Mouse (Mus musculus) hindbrain, embryonic 11.5 days (tissue): ENCODE measurements around the gene Rps3a1. TPM values are rescaled to one million over a fixed set of nuclear protein-coding genes. Genes with fewer than 3 reads are reported as not detected.

Experiments
- ATAC-seq: fragments of 200-750 bp; cut with Nextera tagmentation; 2 replicates; pipeline ENCODE4 v1.8.0; 2017; ENCODE audit warnings: mild to moderate bottlenecking, moderate TSS enrichment, moderate library complexity; ENCODE audit not compliant: low FRiP score
- DNase-seq: peaks from one replicate; pipeline ENCODE4 v3.0.0-alpha.2; 2015; ENCODE audit warnings: low spot score
- H3K27ac ChIP-seq: fragments of 300-500 bp; sonication (generic); 2 replicates; pipeline ENCODE4 v1.5.1; 2014; ENCODE audit warnings: mild to moderate bottlenecking, low read depth, low read length
- H3K27me3 ChIP-seq: fragments of 300-500 bp; sonication (generic); 2 replicates; pipeline ENCODE4 v1.6.1; 2014; ENCODE audit warnings: mild to moderate bottlenecking, low read length, moderate library complexity, mixed read lengths; ENCODE audit not compliant: control insufficient read depth, insufficient read depth
- H3K36me3 ChIP-seq: fragments of 300-500 bp; sonication (generic); 2 replicates; pipeline ENCODE4 v1.6.1; 2014; ENCODE audit warnings: mild to moderate bottlenecking, low read length, moderate library complexity, mixed read lengths; ENCODE audit not compliant: control insufficient read depth, insufficient read depth
- H3K4me1 ChIP-seq: fragments of 300-500 bp; sonication (generic); replicated peaks from 2 replicates; pipeline ENCODE4 v1.6.1; 2014; ENCODE audit warnings: low read length, mixed read lengths; ENCODE audit not compliant: control insufficient read depth, insufficient read depth
- H3K4me2 ChIP-seq: fragments of 300-500 bp; sonication (generic); replicated peaks from 2 replicates; pipeline ENCODE4 v1.6.1; 2014; ENCODE audit warnings: mild to moderate bottlenecking, low read depth, low read length
- H3K4me3 ChIP-seq: fragments of 300-500 bp; sonication (generic); 2 replicates; pipeline ENCODE4 v1.5.1; 2014; ENCODE audit warnings: low read depth, low read length
- H3K9ac ChIP-seq: fragments of 300-500 bp; sonication (generic); 2 replicates; pipeline ENCODE4 v1.6.1; 2014; ENCODE audit warnings: low read depth, low read length
- H3K9me3 ChIP-seq: fragments of 300-500 bp; sonication (generic); 2 replicates; pipeline ENCODE4 v1.6.1; 2016; ENCODE audit warnings: low read length; ENCODE audit not compliant: control insufficient read depth
- WGBS: fragments of 180-500 bp; shearing (Covaris S2); extraction: QIAGEN DNeasy Blood & Tissue Kit; methylation state at CpG from one replicate; pipeline ENCODE4 v1.1.7; 2014; 5-methylcytosine and 5-hydroxymethylcytosine counted together
- polyA plus RNA-seq: library from polyadenylated mRNA; unstranded; fragments of >200 nt; fragmentation: Nextera tagmentation; extraction: Ambion mirVana; gene quantifications from 2 replicates; pipeline ENCODE4 v1.2.1, GENCODE M21; 2014

Gene Rps3a1
- polyA plus RNA-seq, 1 experiment from 2014 or later = 1,117 TPM

DNA sequence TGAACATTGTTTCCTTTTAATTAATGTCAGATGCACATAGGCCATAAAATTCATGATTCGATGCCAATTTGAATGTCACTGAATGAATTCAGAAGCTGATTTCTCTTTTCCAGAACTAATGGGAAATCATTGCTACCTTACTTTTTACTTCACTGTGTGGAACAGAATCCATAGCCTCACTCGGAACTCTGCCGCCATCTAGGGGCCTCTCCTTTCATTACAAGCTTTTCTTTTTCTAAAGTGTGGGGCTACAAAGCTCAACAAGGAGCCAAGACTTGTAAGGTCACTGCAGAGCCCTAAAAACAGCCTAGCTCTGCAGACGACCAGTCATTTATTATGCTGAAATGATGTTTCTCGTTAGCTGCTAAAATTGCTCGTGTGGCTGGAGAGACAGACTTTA, 12.7 kb downstream of the Rps3a1 start:
- Histone ChIP-seq H3K4me1 (no peaks in the 10 kb centered on the region), H3K9ac (no peak overlapping the region), H3K4me2 (no peak overlapping the region), H3K27ac (no peak overlapping the region), H3K27me3 (no peaks in the 10 kb centered on the region), H3K9me3 (no peaks in the 10 kb centered on the region), H3K36me3 (no peaks in the 10 kb centered on the region), H3K4me3 (no peak overlapping the region)
- DNase-seq (peak; percentile 85), ATAC-seq (no peak)
- WGBS = 14% methylated on average over 6 of the region's 6 CpGs

DNA sequence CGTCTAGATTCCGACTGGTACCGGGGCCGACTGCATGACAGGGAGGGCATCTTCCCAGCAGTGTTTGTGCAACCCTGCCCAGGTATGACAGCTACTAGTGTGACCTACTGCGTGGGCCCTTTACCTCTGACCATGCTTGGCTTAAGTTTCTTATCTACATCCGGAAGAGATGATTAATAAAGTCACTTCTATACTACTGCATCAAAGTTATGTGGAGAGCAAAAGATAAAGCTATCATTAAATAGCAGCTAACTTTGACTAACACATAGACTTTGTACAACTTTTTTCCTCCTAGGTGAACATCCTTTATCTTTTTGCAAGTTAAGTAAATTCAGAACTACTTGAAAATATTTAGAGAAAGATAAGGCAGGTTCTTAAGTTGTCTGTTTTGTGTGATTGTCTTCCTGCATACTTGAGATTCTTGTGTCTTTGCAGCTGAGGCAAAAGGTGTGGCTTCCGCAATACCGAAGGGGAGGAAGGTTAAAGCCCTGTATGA, 19.2 kb downstream of the Rps3a1 start:
- H3K4me1 ChIP-seq = no peaks in the 10 kb centered on the region
- DNase-seq = no peak
- H3K27ac ChIP-seq = no peak overlapping the region
- no peak overlapping the region for H3K9ac ChIP-seq
- H3K4me2 ChIP-seq = no peak overlapping the region
- no peaks in the 10 kb centered on the region for H3K9me3 ChIP-seq
- H3K36me3 ChIP-seq = no peaks in the 10 kb centered on the region
- H3K27me3 ChIP-seq = no peaks in the 10 kb centered on the region
- ATAC-seq = no peak
- H3K4me3 ChIP-seq = no peak overlapping the region
- WGBS = 95% methylated on average over 8 of the region's 8 CpGs

DNA sequence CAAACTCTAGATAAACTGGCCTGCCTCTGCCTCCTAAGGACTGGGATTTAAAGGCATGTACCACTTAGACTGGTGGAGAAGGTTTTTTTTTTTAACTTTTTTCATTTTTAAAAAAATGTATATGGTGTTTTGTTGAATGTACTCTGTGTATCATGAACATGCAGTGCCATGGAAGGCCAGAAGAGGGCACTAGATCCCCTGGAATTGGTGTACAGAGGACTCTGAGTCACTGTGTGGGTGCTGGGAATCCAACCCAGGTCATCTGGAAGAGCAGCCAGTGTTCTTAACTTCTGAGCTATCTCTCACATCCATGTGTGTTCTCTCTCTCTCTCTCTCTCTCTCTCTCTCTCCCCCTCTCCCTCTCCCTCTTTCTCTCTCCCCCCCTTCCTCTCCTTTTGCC, 20.3 kb downstream of the Rps3a1 start:
- Histone ChIP-seq H3K4me2 (no peak overlapping the region), H3K4me1 (no peaks in the 10 kb centered on the region), H3K27me3 (no peaks in the 10 kb centered on the region), H3K4me3 (no peak overlapping the region), H3K9me3 (no peaks in the 10 kb centered on the region), H3K36me3 (no peaks in the 10 kb centered on the region), H3K9ac (no peak overlapping the region), H3K27ac (no peak overlapping the region)
- ATAC-seq (no peak), DNase-seq (no peak)

DNA sequence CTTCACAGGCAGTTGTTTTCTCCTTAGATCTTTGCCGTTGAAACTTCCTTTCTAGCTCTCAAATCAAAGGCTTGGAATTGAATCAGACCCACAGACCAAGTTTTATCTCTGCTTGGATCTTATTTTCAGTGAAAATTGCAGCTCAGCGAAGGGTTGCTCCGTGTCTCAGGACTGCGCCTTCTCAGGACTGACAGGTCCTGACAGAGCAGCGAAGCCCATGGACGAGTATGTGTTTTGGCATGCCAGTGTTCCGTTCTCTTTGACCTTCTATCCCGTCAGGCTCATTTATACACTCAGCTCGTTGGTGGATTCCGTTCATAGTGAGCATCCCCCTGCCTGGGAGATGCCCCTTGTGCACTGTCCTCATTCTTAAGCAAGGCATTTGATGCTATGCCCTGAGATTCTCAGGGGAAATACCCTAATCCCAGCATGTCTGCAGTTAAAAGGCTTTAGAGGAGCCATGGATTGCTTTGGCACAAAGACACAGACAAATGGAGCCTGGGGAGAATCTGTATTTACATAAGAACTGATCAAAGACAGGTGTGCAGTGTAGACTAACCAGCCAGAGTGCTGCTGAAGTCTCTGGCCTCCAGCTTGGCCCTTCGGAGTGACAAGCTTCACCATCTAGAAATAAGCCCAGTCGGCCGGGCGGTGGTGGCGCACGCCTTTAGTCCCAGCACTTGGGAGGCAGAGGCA, 23.1 kb downstream of the Rps3a1 start:
- Histone ChIP-seq H3K4me3 (no peak overlapping the region), H3K27me3 (no peaks in the 10 kb centered on the region), H3K4me2 (no peak overlapping the region), H3K36me3 (no peaks in the 10 kb centered on the region), H3K9me3 (no peaks in the 10 kb centered on the region), H3K27ac (no peak overlapping the region), H3K4me1 (no peaks in the 10 kb centered on the region), H3K9ac (no peak overlapping the region)
- WGBS = 73% methylated on average over 16 of the region's 16 CpGs
- no peak for DNase-seq
- ATAC-seq = no peak

DNA sequence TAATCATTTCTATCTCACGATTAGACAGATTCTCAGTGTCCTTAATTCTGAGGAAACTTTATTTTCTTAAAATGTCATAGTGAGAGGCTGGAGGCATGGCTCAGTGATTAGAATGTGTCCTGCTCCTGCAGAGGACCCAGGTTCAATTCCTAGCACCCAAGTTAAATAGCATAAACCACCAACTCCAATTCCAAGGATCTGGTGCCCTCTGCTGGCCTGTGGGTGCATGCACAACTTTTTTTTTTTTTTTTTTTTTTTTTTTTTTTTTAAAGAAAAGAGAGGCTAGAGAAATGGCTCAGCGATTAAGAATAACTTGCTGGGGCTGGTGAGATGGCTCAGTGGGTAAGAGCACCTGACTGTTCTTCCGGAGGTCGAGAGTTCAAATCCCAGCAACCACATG, 25.6 kb downstream of the Rps3a1 start:
- ATAC-seq = no peak
- Histone ChIP-seq H3K27me3 (no peaks in the 10 kb centered on the region), H3K9me3 (no peaks in the 10 kb centered on the region), H3K9ac (no peak overlapping the region), H3K4me2 (no peak overlapping the region), H3K4me3 (no peak overlapping the region), H3K4me1 (no peaks in the 10 kb centered on the region), H3K36me3 (no peaks in the 10 kb centered on the region), H3K27ac (no peak overlapping the region)
- 91% methylated on average over 4 of the region's 4 CpGs for WGBS
- no peak for DNase-seq

DNA sequence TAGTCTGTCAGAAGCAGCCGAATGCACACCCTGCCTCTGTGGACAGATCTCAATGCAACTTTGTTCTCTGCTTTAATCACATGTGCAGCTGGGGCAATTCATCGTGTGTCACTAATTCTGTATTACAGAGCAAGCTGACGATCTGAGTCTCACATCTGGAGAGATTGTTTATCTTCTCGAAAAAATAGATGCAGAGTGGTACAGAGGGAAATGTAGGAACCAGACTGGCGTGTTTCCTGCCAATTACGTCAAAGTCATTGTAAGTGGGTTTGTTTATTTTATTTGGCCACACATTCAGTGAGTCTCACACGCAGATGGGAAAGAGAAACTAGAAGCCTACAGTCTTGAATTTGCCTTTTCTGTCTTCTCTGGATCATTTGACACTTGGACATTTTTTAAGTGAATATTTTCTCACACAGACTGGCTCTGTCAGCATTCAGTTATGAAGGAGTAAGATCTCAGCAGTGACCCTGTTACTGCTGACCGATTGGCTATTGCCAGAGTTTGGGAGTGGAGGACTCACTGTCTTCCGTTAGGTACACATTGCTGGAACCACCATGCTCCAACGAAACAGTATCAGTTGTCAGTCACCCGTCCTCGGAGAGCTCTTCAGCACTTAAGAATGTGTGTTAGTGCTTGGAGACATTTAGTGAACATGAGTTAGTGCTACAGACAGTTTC, 27.7 kb downstream of the Rps3a1 start:
- H3K36me3 ChIP-seq = no peaks in the 10 kb centered on the region
- H3K27ac ChIP-seq = no peak overlapping the region
- H3K9me3 ChIP-seq = no peaks in the 10 kb centered on the region
- DNase-seq (no peak), ATAC-seq (no peak)
- WGBS = 75% methylated on average over 12 of the region's 12 CpGs
- no peak overlapping the region for H3K4me3 ChIP-seq
- no peak overlapping the region for H3K9ac ChIP-seq
- H3K4me1 ChIP-seq = no peaks in the 10 kb centered on the region
- no peak overlapping the region for H3K4me2 ChIP-seq
- no peaks in the 10 kb centered on the region for H3K27me3 ChIP-seq

DNA sequence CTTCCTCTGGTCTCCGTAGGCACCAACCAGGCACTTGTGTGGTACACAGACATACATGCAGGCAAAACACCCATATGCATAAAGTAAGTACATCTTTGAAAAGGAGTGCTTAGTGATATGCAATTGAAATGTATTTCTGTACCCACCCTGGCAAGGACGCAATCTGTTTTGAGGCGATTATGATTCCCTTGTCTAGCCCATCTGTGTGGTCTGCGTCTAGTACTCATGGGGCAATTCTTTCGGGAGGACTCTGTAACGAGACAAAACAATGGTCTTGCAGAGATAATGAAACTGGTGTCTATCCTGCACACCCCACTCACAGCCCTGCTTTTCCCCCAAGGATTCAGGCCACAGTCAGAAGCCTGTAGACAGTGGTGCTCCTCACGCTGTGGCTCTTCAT, 29.7 kb downstream of the Rps3a1 start:
- no peak overlapping the region for H3K9ac ChIP-seq
- no peak for ATAC-seq
- H3K4me3 ChIP-seq = no peak overlapping the region
- no peaks in the 10 kb centered on the region for H3K27me3 ChIP-seq
- H3K9me3 ChIP-seq = no peaks in the 10 kb centered on the region
- H3K27ac ChIP-seq = no peak overlapping the region
- no peak overlapping the region for H3K4me2 ChIP-seq
- H3K4me1 ChIP-seq = no peaks in the 10 kb centered on the region
- DNase-seq = no peak
- 87% methylated on average over 7 of the region's 7 CpGs for WGBS
- H3K36me3 ChIP-seq = no peaks in the 10 kb centered on the region

DNA sequence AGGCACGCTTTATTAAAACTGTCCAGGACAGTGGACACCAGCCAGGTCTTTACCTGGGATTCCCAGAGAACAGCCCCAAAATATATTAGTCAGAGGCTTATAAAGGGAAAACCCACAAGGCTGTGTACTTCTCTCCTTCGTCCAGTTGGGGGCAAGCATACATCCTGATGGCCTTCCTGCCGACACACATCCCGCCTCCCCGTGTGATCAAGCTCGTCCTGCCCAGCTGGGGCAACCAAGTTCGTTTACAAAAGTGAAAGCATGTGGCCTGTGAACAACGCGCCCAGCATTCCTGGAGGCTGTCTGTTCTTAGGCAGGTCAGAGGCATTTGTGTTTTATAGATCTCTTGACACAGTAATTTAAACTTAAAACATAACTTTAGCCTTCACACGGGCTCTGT, 32.4 kb downstream of the Rps3a1 start:
- no peaks in the 10 kb centered on the region for H3K4me1 ChIP-seq
- 26% methylated on average over 10 of the region's 10 CpGs for WGBS
- no peak overlapping the region for H3K4me2 ChIP-seq
- ATAC-seq (0 out of 2 replicates have a peak, but pooled peaks have one; percentile 47), DNase-seq (peak; percentile 53)
- no peaks in the 10 kb centered on the region for H3K36me3 ChIP-seq
- H3K4me3 ChIP-seq = no peak overlapping the region
- H3K27ac ChIP-seq = no peak overlapping the region
- no peak overlapping the region for H3K9ac ChIP-seq
- H3K9me3 ChIP-seq = no peaks in the 10 kb centered on the region
- no peaks in the 10 kb centered on the region for H3K27me3 ChIP-seq

DNA sequence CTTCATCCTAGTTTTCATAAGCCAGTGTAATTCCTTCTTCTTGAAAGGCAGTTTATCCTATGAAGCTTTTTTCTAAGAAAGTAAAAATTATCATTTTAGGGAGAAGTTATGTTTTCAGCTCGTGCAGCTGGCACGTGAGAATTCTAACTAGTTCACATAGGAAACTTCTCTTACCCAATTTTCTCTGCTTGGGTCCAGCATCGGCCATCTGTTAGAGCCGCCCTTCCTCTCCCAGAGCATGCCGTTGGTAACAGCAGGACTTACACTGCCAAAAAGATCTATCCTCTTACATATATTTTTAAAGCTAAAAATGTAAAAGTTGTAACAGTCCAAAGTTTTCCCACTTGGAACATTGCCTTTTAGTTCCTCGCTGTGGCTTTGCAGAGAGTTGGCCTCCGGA, 33.4 kb downstream of the Rps3a1 start:
- ATAC-seq (no peak), DNase-seq (no peak)
- H3K4me2 ChIP-seq = no peak overlapping the region
- H3K9me3 ChIP-seq = no peaks in the 10 kb centered on the region
- no peak overlapping the region for H3K4me3 ChIP-seq
- H3K36me3 ChIP-seq = no peaks in the 10 kb centered on the region
- no peak overlapping the region for H3K27ac ChIP-seq
- H3K4me1 ChIP-seq = no peaks in the 10 kb centered on the region
- H3K27me3 ChIP-seq = no peaks in the 10 kb centered on the region
- 94% methylated on average over 7 of the region's 7 CpGs for WGBS
- H3K9ac ChIP-seq = no peak overlapping the region
